Mouse (Mus musculus) mouse trophoblast stem cell (cell line): Measurements from ENCODE around the gene Rad18.

ENCODE experiments used
- in situ Hi-C, 2 experiments: fragments of 300-500 bp; cut with MseI, MboI; formaldehyde crosslinking; loops; 2 replicates in 1 of 2; 3 replicates in 1 of 2; pipeline ENCODE4 v1.15.1; 2025

Rad18 gene

DNA sequence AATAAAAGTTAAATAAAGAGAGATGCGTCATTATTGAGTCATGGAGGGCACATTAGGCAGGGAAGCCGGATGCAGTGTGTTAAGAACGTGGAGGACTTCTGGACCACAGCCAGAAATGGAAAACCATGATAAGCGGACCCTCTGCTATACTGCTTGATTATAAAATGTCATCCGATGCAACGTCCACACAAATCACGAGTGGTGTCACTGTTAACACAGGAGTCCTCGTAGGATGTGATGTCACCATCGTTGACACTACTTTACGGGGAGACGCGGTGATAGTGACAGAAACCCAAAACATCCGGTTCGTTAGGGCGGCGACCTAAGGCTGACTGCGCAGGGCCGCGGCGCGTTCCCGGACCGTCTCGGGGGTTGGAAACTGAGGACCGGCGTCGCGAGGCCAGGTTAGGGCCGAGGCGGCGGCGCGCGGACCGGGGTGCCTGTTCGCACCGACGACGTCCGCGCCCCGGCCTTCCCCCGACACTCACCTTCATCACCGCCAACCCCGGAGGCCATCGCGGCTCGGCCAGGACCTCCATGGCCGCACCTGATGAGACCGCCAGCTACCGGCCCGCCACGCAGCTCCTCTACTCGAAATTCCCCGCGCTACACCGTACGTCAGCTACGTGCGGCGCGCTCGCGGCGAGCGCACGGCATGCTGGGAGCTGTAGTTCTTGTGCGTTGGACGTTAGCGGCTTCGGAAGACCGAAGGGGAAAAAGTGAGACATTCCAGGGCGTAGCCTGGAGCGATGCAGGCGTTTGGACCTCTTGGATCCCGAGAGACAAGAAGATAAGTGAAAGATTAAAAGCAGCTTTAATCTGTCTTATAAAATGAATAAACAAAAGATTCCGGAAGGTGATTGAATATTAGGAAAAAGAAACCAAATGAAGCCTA is at the start of gene Rad18:
Rad18 (minus strand) TSS at position 631 of the 895 bp plus-strand sequence.
- in situ Hi-C loops, result no loop called here

DNA sequence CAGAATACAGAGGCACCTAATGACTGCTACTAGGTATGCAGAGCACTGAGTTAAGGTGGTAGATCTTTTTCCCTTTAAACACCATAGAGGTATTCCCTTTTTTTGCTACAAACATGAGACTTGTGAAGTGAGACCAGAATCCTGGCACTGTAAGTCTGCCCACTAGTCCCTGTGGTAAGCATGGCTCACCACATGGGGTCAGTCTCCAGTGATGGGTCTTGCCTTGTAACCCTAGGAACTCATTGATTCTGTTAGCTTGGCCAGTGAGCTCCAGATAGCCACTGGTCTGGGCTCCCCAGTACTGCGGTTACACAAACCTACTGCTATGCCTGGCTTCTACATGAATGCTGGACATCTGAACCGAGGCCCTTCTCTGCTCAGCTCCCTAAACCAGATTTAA is 45.8 kb upstream of the Rad18 start:
- in situ Hi-C loops, result no loop called here

DNA sequence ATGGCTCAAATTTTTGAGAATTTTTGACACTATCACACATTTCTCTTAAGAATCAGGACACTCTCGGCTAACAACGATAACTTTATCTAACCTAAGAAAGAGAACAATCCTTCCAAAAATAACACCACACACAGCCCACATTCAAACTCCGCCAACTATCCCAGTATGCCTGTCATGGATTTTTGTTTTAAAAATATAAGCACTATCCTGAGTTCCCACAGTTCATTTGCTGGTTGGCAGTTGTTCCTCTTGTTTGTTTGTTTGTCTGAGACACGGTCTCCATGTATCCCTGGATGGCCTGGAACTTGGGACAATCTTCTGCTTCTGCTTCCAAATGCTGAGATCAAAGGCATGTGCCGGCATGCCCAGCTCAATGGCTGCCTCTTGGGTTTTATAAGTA is 45.3 kb upstream of the Rad18 start:
- in situ Hi-C loops, result no loop called here

DNA sequence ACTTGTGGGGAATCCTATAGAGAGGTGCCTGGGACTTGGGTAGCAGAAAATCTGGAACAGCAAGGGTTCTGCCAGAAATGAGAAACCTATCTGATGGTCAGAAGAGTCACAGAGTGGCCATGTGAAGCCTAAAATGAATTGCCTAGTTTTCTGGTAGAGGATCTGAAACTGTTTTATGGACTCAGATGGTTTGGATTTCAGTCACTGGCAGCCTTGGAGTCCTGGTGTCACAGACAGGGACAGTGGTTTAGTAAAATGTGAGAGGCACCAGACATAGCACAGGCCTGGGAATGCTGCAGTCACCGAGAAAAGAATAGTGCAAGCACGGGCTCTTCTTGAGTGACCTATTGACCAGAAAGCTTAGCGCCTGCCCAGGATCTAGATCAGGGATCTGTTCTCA is 43.1 kb upstream of the Rad18 start:
- in situ Hi-C loops, result no loop called here

DNA sequence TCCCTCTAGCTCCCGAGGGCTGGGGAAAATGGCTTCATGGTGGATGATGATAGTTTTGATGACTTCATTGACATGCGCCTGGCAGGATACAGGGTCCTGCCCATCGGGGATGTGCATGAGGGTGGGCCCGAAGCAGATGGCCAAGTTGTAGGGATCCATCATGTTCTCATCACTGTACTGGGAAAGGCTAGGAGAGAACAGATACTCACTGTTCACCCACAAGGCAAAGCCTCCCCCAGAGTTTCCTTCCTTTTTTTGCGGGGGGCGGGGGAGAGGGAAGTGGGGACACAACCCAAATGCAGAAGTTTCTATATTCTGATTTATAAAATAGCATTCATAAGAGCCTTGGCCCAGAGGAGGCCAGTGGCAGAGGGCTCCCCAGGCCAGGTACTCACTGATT is 42.4 kb upstream of the Rad18 start:
- in situ Hi-C loops, result no loop called here

DNA sequence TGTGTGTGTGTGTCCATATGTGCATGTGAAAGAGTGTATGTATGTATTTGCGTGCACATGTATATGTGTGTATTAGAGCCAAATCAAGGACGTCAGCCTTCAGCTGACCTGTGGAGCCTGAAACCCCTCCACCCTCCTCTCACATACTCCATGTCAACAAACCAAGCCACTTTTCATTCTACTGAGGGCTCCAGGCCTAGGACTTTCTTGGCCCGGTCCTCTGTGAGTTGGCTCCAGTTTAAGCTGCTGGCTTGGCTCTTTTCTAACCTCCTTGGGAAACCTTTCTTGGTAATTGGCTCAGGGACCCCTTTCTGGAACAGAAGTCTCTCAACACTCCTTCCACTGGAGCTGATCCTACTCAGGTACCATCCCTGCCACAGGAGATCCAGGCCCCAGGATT is 40.0 kb upstream of the Rad18 start:
- in situ Hi-C loops, result no loop called here

DNA sequence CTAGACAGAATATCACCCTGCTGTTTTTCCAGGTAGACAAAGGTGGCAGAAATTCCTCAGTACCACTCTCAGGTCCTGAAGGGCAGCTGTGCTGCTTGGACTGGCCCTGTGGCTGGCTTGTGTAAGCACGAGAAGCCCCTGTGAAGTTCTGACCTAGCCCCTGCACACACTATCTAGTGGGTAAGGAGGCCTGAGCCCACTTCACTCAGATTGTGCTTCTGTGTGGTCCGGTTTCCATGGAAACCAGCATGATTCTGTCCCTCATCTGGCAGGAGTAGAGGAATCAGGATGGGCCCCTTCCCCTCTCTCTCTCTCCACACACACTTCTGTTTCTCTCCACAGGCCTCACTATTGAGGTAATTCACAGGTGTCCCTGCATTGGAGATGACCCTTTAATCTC is 38.6 kb upstream of the Rad18 start:
- in situ Hi-C loops, result no loop called here

DNA sequence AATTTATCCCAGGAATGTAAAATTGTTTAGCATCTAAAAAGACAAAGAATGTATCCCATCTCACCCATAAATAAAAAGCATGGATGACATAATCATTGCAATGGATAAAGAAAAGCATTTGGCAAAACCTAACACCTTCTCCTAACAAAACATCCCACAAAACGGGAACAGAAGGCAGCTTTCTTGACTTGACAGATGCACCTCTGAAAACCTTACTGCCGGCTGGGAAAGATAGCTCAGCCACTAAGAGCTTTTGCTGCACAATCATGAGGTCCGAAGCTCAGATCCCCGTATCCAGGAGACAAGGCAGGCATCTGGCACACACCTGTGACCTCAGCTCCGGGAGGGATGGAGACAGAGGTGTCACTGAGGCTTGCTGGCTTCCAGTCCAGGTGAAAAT is 37.5 kb upstream of the Rad18 start:
- in situ Hi-C loops, result no loop called here

DNA sequence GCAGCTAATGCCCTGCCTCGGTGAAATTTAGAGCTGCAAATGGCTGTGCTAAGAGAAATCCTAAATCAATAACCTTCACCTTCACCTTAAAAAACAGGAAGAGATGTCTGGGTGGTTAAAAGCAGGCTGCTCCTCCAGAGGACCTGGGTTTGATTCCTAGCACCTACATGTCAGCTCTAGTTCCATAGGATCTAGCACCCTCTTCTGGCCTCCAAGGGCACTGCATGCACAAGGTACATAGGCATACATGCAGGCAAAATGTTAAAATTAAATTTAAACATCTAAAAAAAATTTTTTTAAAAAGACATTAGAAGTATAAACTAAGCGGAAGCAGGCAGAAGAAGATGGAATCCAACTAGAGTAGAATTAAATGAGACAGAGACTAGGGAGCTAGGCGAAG is 35.9 kb upstream of the Rad18 start:
- in situ Hi-C loops, result no loop called here

DNA sequence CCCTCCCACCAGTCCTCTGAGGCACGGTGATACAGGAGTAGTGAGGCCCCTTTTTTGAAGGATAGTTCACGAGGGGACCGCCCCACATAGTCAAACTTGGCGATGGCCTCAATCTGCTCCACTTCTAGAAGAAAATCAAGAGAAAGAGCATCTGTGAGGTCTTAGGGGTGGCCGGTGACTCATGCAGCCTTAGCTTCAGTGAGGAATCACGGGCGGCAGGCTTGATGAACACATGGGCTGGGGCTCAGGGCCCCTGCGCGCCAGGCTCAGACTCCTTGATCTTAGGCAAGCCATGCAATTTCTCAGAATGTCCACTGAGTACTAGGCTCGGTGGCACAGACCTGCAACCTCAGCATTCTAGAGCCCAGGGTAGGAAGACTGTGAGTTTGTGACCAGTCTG is 34.9 kb upstream of the Rad18 start:
- in situ Hi-C loops, result no loop called here

DNA sequence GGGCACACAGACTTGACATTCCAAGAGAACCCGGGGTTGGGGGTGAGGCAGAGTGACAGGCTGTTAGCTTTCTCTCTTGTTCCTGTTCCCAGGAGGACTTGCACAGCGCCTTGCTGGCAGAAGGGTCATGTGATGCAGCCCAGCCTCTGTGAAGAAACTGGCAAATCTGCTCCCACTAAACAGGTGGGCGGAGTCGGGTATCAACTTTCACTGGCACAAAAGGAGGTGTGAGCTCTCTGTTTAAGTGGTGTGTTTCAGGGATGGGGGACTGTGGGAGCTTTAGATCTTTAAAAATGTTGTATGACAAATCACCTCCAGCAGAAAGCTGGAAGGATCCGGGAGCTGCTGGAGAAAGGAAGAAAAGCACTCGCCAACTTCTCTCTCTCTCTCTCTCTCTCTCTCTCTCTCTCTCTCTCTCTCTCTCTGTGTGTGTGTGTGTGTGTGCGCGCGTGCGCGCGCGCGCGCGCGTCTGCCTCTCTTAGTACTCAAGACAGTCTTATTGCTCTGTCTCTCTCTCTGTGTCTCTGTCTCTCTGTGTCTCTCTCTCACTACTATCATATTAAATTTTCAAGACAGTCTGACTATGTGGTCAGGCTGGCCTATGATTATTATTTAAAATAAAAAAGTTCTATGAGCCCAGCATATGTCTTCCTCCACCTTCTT is 32.4 kb upstream of the Rad18 start:
- in situ Hi-C loops, result no loop called here

DNA sequence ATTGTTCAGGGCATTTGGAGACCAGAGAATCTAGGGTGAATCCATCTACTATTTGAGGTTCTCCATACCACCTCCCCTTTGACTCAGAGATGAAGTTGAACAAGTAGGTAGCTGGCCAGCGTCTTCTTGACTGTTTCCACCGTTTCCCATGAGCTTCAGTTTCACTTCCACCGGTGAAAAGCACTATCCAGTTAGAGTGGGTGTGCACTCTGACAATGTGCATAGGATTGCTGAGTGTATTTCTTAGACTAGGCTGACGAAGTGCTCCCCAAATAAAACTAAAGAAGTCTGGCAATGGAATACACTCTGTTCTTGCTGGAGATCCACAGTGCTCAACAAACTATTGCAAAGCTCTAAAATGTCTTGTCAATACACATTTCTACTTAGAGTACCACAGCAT is 29.0 kb upstream of the Rad18 start:
- in situ Hi-C loops, result no loop called here

DNA sequence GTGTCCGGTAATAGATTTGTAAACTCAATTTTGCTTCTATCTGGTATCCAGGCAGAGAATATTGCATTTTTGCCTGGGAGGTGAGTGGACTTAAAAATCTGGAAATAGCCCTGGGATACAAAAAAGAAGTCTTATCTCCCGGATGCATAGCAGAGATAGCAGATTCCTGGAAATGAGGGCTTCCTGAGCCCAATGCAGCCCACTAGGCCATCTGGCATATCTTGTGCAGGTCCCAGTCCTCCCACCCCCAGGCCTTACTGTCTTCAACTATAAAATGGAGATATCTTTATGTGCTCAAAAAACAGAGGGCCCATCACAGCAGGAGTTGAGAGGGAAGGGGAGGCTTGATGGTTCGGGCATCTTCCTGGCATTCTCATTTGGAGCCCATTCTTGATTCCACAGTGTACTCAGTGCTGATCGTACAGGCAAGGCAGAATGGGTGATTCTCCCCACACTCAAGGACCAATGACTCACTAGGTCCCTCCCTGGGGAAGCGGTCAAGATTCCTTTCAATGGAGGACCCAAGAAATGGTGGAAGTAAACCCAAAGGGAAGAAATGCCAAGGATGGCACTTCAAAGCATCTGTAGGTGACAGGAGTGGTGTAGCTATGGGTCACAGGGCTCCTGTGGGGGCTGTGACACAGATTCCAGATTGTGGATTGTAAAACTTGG is 24.1 kb upstream of the Rad18 start:
- in situ Hi-C loops, result no loop called here

DNA sequence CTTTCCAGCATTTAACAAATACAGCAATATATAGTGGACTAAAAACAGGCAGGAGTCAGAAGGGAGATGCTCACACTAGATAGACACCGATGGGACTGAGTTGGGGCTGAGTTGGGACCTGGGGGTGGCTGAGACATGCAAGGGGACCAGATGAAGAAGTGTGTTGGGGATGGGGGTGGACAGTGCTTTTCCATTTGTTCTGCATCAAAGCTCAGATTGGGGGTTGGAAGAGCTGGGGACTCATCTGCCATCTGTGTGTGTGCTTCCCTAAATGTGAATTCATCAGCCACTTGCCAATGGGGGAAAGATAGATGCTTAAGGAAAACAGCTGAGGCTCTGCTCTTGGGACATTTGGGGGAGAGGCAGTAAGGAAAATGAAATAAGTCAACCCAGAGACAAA is 23.5 kb upstream of the Rad18 start:
- in situ Hi-C loops, result no loop called here

DNA sequence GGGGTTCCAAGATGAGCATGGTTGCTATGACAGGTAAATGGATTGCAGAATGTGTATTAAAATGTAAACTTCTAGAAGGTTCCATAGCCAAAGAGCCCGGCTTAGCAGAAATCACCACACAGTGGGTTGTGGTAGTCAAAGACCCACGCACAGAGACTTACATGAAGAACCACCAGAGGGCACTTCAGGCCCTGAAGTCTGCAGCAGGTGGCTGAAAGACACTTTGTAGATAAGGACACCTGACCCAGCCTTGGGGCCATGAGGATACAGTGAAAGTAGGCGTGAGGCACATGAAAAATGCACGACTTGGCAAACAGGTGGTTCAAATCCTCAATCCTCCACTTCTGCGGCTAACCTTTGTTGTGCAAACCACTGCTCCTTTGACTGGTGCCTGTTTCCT is 20.7 kb upstream of the Rad18 start:
- in situ Hi-C loops, result no loop called here

DNA sequence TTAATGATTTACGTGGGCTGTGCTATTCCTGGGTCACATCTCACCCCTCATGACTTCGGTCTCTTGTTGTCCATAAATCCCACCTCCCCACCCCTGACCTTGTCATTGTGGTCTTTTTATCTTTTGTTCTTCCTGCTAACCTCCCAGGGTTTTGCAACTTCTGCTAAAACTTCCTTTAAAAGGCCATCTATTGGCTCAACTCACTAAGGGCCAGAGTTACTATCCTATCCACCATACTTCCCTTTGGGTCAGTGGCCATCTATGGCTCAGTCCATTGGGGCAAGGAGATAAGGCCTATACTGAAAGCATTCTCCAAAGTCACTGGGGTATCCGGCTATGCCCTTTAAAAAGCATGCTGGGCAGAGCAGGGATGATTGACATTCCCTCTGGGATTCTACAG is 17.5 kb upstream of the Rad18 start:
- in situ Hi-C loops, result no loop called here

DNA sequence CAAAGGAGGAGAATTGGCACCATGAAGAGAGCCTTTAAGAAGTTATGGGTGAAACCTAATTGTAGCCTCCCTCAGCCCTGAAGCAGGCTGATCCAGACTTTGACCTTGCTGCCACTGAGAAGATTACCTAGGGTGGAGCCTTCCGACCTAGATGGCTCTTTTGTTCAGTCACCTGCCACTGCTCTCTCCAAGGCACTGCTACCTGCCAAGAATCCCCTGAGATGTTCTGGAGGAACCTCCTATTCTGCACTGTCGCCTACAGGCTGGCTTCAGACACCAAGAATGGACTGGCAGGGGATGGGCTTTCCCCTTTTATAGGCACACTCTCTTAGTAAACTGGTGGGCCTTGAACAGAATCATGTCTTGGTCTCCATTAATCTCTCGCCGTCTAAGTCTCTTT is 5.8 kb upstream of the Rad18 start:
- in situ Hi-C loops, result loop anchor here (5.0 to 10.0 kb wide), 2 partner anchors 253 to 300 kb away; no protein-coding TSS in a partner anchor

DNA sequence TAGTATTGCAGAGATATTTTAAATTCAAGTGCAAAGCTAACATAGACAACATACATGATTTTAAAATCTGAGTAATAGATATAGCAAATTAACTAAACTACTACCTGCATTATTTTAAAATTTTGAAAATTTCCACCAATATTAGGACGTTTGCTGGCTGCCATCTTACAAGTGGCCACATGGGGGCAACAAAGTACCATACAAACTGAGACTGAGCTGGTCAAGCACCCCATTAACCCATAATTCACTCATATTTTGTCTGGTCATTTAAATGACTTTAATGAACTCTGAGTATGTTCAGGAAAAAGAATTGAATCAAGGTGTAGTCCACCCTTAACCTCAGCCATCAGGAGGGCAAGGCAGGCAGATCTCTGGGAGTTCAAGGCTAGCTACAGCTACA is 3.9 kb upstream of the Rad18 start:
- in situ Hi-C loops, result loop anchor here (5.0 to 10.0 kb wide), 2 partner anchors 254 to 302 kb away; no protein-coding TSS in a partner anchor

DNA sequence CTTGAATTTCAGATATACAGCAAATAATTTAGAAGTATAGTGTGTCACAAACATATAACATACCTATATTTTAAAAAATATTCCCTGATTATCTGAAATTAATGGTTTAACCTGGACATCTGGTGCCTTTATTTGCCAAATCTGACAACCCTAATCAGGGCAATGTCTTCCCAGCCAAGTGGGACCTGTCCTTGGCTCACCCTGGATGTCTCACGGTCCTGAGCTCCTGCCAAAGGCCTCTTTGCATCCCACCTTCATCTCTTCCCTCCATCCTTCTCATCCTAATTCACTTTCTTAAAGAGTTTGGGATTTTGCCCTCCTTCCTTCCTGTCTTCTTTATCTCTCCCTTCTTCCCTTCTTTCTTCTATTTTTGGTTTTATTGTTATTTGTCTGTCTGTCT is 2.6 kb upstream of the Rad18 start:
- in situ Hi-C loops, result no loop called here

DNA sequence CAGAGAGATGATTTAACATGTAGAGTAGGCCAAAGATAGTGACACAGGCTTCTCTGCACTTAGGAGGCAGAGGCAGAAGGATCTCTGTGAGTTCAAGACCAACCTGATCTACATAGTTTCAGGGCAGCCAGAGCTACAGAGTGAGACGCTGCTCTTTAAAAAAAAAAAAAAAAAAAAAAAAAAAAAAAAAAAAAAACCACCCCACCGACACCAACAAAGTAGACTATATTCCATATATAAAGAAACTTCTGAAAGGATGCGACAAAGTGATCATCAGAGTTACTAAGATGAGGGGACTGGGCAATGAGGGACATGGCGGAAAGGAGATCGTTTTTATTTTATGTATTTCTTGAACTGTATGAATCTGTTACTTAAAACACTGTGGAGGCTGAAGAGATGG is 2.0 kb downstream of the Rad18 start:
- in situ Hi-C loops, result no loop called here

DNA sequence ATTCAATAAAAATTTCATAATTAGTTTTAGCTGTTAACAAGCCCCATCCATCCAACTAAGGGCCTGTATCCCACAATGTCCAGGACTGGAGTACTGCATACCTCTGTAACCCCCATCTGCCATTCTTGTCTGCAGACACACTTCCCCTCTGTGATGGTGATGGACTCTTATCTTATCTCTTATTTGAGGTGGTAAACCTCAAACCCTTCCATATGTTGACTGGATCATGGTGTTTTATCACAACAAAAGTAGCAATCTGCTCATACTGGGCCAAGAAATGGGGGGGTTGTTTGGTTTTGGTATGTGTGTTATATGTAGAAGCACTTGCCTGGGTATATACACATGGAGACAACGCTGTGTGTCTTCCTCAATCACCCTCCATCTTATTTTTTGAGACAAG is 5.0 kb downstream of the Rad18 start:
- in situ Hi-C loops, result no loop called here

DNA sequence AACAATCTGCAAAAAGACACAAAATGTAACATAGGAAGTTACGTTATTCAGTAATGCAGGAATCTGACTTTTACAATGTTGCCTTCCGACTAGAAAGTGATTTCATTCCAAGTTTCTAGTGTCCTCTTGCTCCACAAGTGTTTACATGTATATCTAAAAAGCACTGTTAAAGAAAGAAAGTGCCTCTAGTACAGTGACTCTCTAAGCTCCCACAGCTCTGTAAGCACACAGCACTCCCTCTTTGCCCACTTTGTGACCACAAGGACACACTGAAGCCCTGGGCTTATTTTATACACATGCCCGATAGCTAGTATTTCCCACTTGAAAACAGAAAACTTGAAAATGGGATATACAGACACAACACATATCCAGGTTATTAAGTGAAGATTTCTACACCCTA is 8.5 kb downstream of the Rad18 start:
- in situ Hi-C loops, result no loop called here

DNA sequence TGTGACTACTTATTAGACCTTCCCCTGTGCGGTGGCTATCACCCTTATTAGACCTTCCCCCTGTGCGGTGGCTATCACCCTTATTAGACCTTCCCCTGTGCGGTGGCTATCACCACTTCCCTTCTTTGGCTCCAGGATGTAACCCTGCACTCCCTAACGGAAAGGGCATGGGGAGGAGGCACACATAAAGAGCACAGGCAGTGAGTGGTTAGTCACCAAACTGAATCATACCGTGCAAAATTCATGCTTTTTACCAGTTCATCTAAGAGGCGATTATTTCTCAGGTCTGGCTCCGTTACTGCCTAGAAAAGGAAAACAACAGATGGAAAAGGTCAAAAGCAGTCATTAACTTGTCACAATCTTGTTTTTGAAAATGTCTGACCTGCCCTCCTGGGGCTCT is 10.0 kb downstream of the Rad18 start:
- in situ Hi-C loops, result no loop called here
